Mouse (Mus musculus) CH12.LX (cell line): ENCODE results near the gene Gja8. TPM values are rescaled to one million over a fixed set of nuclear protein-coding genes. Genes with fewer than 3 reads are reported as not detected.
A peak's percentile ranks its signal among the peaks of the same experiment; 100 is the strongest.

ENCODE experiments used
- DNase-seq: peaks from one replicate; pipeline ENCODE4 v3.0.0-alpha.2; 2013; ENCODE audit errors: extremely low read depth
- H3K27ac ChIP-seq: 2 replicates; pipeline ENCODE4 v1.5.1; 2012; ENCODE audit warnings: low read depth, mild to moderate bottlenecking, control low read depth, moderate library complexity; ENCODE audit not compliant: insufficient read depth
- H3K27me3 ChIP-seq: replicated peaks from 2 replicates; pipeline ENCODE3; 2012; ENCODE audit warnings: inconsistent platforms
- H3K36me3 ChIP-seq, 2 experiments: replicated peaks in 1 of 2; 2 replicates each; pipeline versions ENCODE3 to v1.6.1; 2012; ENCODE audit warnings: inconsistent platforms in 1 of 2, low read length in 1 of 2, mild to moderate bottlenecking in 1 of 2, mixed read lengths in 1 of 2, moderate library complexity in 1 of 2; ENCODE audit not compliant: control insufficient read depth in 1 of 2, insufficient read depth in 1 of 2
- H3K4me1 ChIP-seq, 2 experiments: 2 replicates each; pipeline ENCODE4 v1.6.1; 2012; ENCODE audit warnings: inconsistent platforms in 1 of 2, moderate library complexity in 1 of 2; ENCODE audit not compliant: insufficient read depth in 2 of 2, control insufficient read depth in 1 of 2
- H3K4me2 ChIP-seq: 2 replicates; pipeline ENCODE4 v1.6.1; 2012; ENCODE audit warnings: low read depth, mild to moderate bottlenecking, control low read depth; ENCODE audit not compliant: poor library complexity, insufficient read depth, severe bottlenecking
- H3K4me3 ChIP-seq, 3 experiments: fragments of 150-350 bp in 1 of 3; sonication (generic) in 1 of 3; replicated peaks in 1 of 3; 2 replicates each; pipeline versions ENCODE3 to v1.5.1; 2011 to 2012; ENCODE audit warnings: low read depth in 2 of 3, low read length in 2 of 3, mild to moderate bottlenecking in 2 of 3, moderate library complexity in 2 of 3, control low read depth in 1 of 3, improper control_type of control experiment in 1 of 3, inconsistent platforms in 1 of 3, mixed read lengths in 1 of 3; ENCODE audit not compliant: poor library complexity in 1 of 3
- H3K79me2 ChIP-seq: replicated peaks from 2 replicates; pipeline ENCODE4 v1.6.1; 2012; ENCODE audit warnings: mild to moderate bottlenecking, moderate library complexity; ENCODE audit not compliant: control insufficient read depth, poor library complexity, insufficient read depth, severe bottlenecking; ENCODE audit errors: extremely low read depth
- H3K9ac ChIP-seq: 2 replicates; pipeline ENCODE4 v1.6.1; 2012; ENCODE audit warnings: low read depth, mild to moderate bottlenecking, control low read depth, moderate library complexity; ENCODE audit not compliant: insufficient read depth
- H3K9me3 ChIP-seq: replicated peaks from 2 replicates; pipeline ENCODE3; 2012; ENCODE audit warnings: low read length, inconsistent platforms, mixed read lengths
- BHLHE40 ChIP-seq: IDR thresholded peaks from 2 replicates; pipeline ENCODE4 v1.6.1; 2011; ENCODE audit warnings: mild to moderate bottlenecking, low read depth, low read length, improper control_type of control experiment
- CHD1 ChIP-seq: IDR thresholded peaks from 2 replicates; pipeline ENCODE4 v1.6.1; 2012; ENCODE audit warnings: low read depth, low read length, improper control_type of control experiment, inconsistent platforms
- CHD2 ChIP-seq: IDR thresholded peaks from 2 replicates; pipeline ENCODE4 v1.6.1; 2011; ENCODE audit warnings: low read length, improper control_type of control experiment
- CTCF ChIP-seq, 2 experiments: IDR thresholded peaks in 1 of 2; conservative IDR thresholded peaks in 1 of 2; 2 replicates each; pipeline ENCODE4 v1.5.1; 2011 to 2012; ENCODE audit warnings: low read depth in 2 of 2, low read length in 2 of 2, improper control_type of control experiment in 1 of 2, inconsistent platforms in 1 of 2, mild to moderate bottlenecking in 1 of 2, moderate library complexity in 1 of 2
- E2F4 ChIP-seq: IDR thresholded peaks from 2 replicates; pipeline ENCODE4 v1.6.1; 2011; ENCODE audit warnings: low read depth, low read length, improper control_type of control experiment; ENCODE audit not compliant: insufficient replicate concordance
- ELF1 ChIP-seq: IDR thresholded peaks from 2 replicates; pipeline ENCODE4 v1.6.1; 2014; ENCODE audit warnings: low read depth, mild to moderate bottlenecking, inconsistent platforms, low read length, improper control_type of control experiment
- EP300 ChIP-seq: IDR thresholded peaks from 2 replicates; pipeline ENCODE4 v1.6.1; 2011; ENCODE audit warnings: low read length, improper control_type of control experiment
- ETS1 ChIP-seq: conservative IDR thresholded peaks from 2 replicates; pipeline ENCODE4 v1.6.1; 2012; ENCODE audit warnings: low read depth, mild to moderate bottlenecking, inconsistent platforms, low read length, improper control_type of control experiment, moderate library complexity
- GABPA ChIP-seq: IDR thresholded peaks from 2 replicates; pipeline ENCODE4 v1.6.1; 2012; ENCODE audit warnings: low read depth, low read length, improper control_type of control experiment, inconsistent platforms; ENCODE audit not compliant: insufficient replicate concordance
- HCFC1 ChIP-seq: IDR thresholded peaks from 2 replicates; pipeline ENCODE4 v1.6.1; 2012; ENCODE audit warnings: low read depth, mild to moderate bottlenecking, inconsistent platforms, low read length, improper control_type of control experiment
- IRF4 ChIP-seq: IDR thresholded peaks from 2 replicates; pipeline ENCODE4 v1.6.1; 2014; ENCODE audit warnings: low read depth, mild to moderate bottlenecking, inconsistent platforms, low read length, improper control_type of control experiment
- JUN ChIP-seq: IDR thresholded peaks from 2 replicates; pipeline ENCODE4 v1.6.1; 2011; ENCODE audit warnings: low read depth, mild to moderate bottlenecking, low read length, improper control_type of control experiment, moderate library complexity; ENCODE audit not compliant: insufficient read depth
- JUND ChIP-seq: conservative IDR thresholded peaks from 2 replicates; pipeline ENCODE4 v1.6.1; 2011; ENCODE audit warnings: low read depth, low read length, improper control_type of control experiment
- KAT2A ChIP-seq: IDR thresholded peaks from 2 replicates; pipeline ENCODE4 v1.6.1; 2012; ENCODE audit warnings: low read length, improper control_type of control experiment, inconsistent platforms; ENCODE audit not compliant: insufficient replicate concordance
- MAFK ChIP-seq: IDR thresholded peaks from 2 replicates; pipeline ENCODE4 v1.6.1; 2011; ENCODE audit warnings: low read length, improper control_type of control experiment; ENCODE audit not compliant: insufficient replicate concordance
- MAX ChIP-seq: IDR thresholded peaks from 2 replicates; pipeline ENCODE4 v1.6.1; 2011; ENCODE audit warnings: low read length, improper control_type of control experiment
- MAZ ChIP-seq: IDR thresholded peaks from 2 replicates; pipeline ENCODE4 v1.6.1; 2012; ENCODE audit warnings: low read depth, mild to moderate bottlenecking, inconsistent platforms, low read length, improper control_type of control experiment, moderate library complexity
- MEF2A ChIP-seq: IDR thresholded peaks from 2 replicates; pipeline ENCODE4 v1.6.1; 2014; ENCODE audit warnings: low read depth, mild to moderate bottlenecking, inconsistent platforms, low read length, improper control_type of control experiment, borderline replicate concordance
- MXI1 ChIP-seq: IDR thresholded peaks from 2 replicates; pipeline ENCODE4 v1.6.1; 2011; ENCODE audit warnings: mild to moderate bottlenecking, low read depth, low read length, improper control_type of control experiment
- MYC ChIP-seq: IDR thresholded peaks from 2 replicates; pipeline ENCODE4 v1.6.1; 2011; ENCODE audit warnings: low read depth, mild to moderate bottlenecking, improper control_type of control experiment, low read length
- NELFE ChIP-seq: IDR thresholded peaks from 2 replicates; pipeline ENCODE4 v1.6.1; 2011; ENCODE audit warnings: low read depth, low read length, improper control_type of control experiment
- NRF1 ChIP-seq: IDR thresholded peaks from 2 replicates; pipeline ENCODE4 v1.6.1; 2014; ENCODE audit warnings: low read depth, mild to moderate bottlenecking, inconsistent platforms, low read length, improper control_type of control experiment, moderate library complexity
- PAX5 ChIP-seq: IDR thresholded peaks from 2 replicates; pipeline ENCODE4 v1.6.1; 2012; ENCODE audit warnings: low read length, inconsistent platforms, mixed read lengths
- POLR2A ChIP-seq: IDR thresholded peaks from 2 replicates; pipeline ENCODE4 v1.6.1; 2011; ENCODE audit warnings: low read depth, mild to moderate bottlenecking, improper control_type of control experiment, low read length
- POLR2AphosphoS2 ChIP-seq: IDR thresholded peaks from 2 replicates; pipeline ENCODE4 v1.6.1; 2011; ENCODE audit warnings: low read depth, low read length, improper control_type of control experiment
- RAD21 ChIP-seq: IDR thresholded peaks from 2 replicates; pipeline ENCODE4 v1.6.1; 2011; ENCODE audit warnings: low read depth, mild to moderate bottlenecking, low read length, improper control_type of control experiment, moderate library complexity
- RCOR1 ChIP-seq: conservative IDR thresholded peaks from 2 replicates; pipeline ENCODE4 v1.6.1; 2012; ENCODE audit warnings: low read depth, mild to moderate bottlenecking, inconsistent platforms, low read length, improper control_type of control experiment
- SIN3A ChIP-seq: IDR thresholded peaks from 2 replicates; pipeline ENCODE4 v1.6.1; 2012; ENCODE audit warnings: low read length, improper control_type of control experiment, inconsistent platforms
- SMC3 ChIP-seq: IDR thresholded peaks from 2 replicates; pipeline ENCODE4 v1.6.1; 2011; ENCODE audit warnings: low read depth, low read length, improper control_type of control experiment
- TBP ChIP-seq: conservative IDR thresholded peaks from 2 replicates; pipeline ENCODE4 v1.6.1; 2011; ENCODE audit warnings: low read depth, low read length, improper control_type of control experiment
- TCF12 ChIP-seq: IDR thresholded peaks from 2 replicates; pipeline ENCODE4 v1.6.1; 2014; ENCODE audit warnings: low read depth, mild to moderate bottlenecking, inconsistent platforms, low read length, improper control_type of control experiment
- UBTF ChIP-seq: IDR thresholded peaks from 2 replicates; pipeline ENCODE4 v1.6.1; 2012; ENCODE audit warnings: low read depth, mild to moderate bottlenecking, inconsistent platforms, low read length, improper control_type of control experiment, moderate library complexity
- USF1 ChIP-seq: IDR thresholded peaks from 2 replicates; pipeline ENCODE4 v1.6.1; 2014; ENCODE audit warnings: low read depth, mild to moderate bottlenecking, inconsistent platforms, low read length, improper control_type of control experiment
- USF2 ChIP-seq: conservative IDR thresholded peaks from 2 replicates; pipeline ENCODE4 v1.6.1; 2011; ENCODE audit warnings: low read depth, low read length, improper control_type of control experiment
- ZC3H11A ChIP-seq: IDR thresholded peaks from 2 replicates; pipeline ENCODE4 v1.6.1; 2012; ENCODE audit warnings: low read depth, mild to moderate bottlenecking, inconsistent platforms, low read length, improper control_type of control experiment
- ZKSCAN1 ChIP-seq: IDR thresholded peaks from 2 replicates; pipeline ENCODE4 v1.6.1; 2012; ENCODE audit warnings: low read depth, inconsistent platforms, low read length, improper control_type of control experiment, borderline replicate concordance
- ZMIZ1 ChIP-seq: IDR thresholded peaks from 2 replicates; pipeline ENCODE4 v1.6.1; 2012; ENCODE audit warnings: low read depth, mild to moderate bottlenecking, inconsistent platforms, low read length, improper control_type of control experiment
- ZNF384 ChIP-seq: IDR thresholded peaks from 2 replicates; pipeline ENCODE4 v1.6.1; 2012; ENCODE audit warnings: low read depth, low read length, improper control_type of control experiment, inconsistent platforms
- dilution Hi-C: fragments of 300-500 bp; cut with MboI; formaldehyde crosslinking; loops from 2 replicates; pipeline ENCODE4 v1.14.3; 2020; ENCODE audit warnings: low sequenced_read_pairs; ENCODE audit not compliant: extremely low pct_unique_long_range_greater_than_20kb, extremely low pct_ligation_motif_present
- in situ Hi-C: fragments of 300-500 bp; cut with MboI; formaldehyde crosslinking; loops from 3 replicates; pipeline ENCODE4 v1.14.3; 2019; ENCODE audit warnings: low sequenced_read_pairs, low pct_ligation_motif_present, low pct_unique_long_range_greater_than_20kb, mixed read lengths
- polyA plus RNA-seq: library from polyadenylated mRNA; unstranded; fragments of >175 nt; gene quantifications from 2 replicates; pipeline ENCODE4 v1.2.1, GENCODE M21; 2012; ENCODE audit warnings: low read depth; ENCODE audit not compliant: insufficient read length
- total RNA-seq, 2 experiments: library from RNA; depleted of rRNA; stranded (reverse); fragments of 300-350 nt in 1 of 2; fragments of >200 nt in 1 of 2; gene quantifications; 2 replicates each; pipeline ENCODE4 v1.2.3; 2012 to 2014

Gene Gja8
- total and polyA plus RNA-seq, 3 experiments: not detected

DNA sequence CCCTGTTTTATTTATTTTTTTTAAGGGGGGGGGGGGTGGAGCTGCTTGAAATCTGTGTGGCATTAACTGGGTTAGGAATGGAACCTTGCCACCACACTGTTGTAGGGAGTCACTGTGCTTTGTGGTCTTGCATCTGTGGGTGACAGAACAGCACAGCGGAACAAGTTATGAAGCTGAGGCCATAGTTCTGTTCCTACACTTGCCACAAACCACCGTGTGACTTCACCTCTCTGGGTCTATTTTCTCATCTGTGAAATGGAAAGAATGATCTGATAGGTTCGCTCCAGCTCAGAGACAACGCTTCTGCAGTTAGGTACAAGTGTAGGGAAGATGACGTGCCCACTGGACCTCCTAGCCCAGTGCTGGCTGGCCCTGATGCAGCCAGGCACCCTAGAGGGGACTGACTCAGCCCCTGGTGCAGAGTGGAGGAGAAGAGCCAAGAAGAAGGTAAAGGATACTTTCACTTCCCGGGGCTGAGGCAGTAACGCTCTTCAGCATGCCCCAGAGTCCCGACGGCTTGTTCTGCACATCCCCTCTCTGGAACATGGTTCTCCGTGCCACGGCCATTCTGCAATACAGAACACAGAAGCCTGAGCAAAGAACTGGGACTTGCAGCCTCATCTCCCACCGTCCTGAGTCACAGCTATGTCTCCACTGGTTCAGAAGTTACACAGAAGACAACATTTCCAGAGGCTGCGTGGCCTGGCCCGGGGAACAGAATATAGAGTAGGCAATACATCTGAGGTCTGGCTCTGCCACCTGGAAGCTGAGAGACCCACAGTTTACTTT, 43.6 kb downstream of the Gja8 start:
- in situ Hi-C loops (no loop called here), dilution Hi-C loops (no loop called here)
- peak; percentile 79 for DNase-seq
- Histone ChIP-seq H3K36me3 (peaks cover 21 to 83% of the 10 kb centered on the region in 2 experiments), H3K4me3 (no peak overlapping the region), H3K9ac (no peak overlapping the region), H3K27ac (peak overlapping the region; percentile 61), H3K27me3 (no peaks in the 10 kb centered on the region), H3K79me2 (no peaks in the 10 kb centered on the region), H3K9me3 (no peaks in the 10 kb centered on the region), H3K4me2 (no peak overlapping the region), H3K4me1 (peaks cover 18 to 36% of the 10 kb centered on the region in 2 experiments)
- 0 out of 2 replicates have a peak, but pooled peaks have one; percentile 29 for TF ChIP-seq MXI1
- no peak for TF ChIP-seq USF1
- peak; percentile 73; the same call in 1 of the 2 replicates for TF ChIP-seq MEF2A
- TF ChIP-seq MAFK: 0 out of 2 replicates have a peak, but pooled peaks have one; percentile 25
- no peak for TF ChIP-seq E2F4
- no peak for TF ChIP-seq GABPA
- no peak for TF ChIP-seq IRF4
- peak; percentile 73 for TF ChIP-seq JUN
- no peak for TF ChIP-seq RAD21
- TF ChIP-seq POLR2AphosphoS2: no peak
- no peak for TF ChIP-seq HCFC1
- no peak for TF ChIP-seq RCOR1
- TF ChIP-seq NRF1: no peak
- no peak for TF ChIP-seq KAT2A
- TF ChIP-seq ZKSCAN1: no peak
- no peak for TF ChIP-seq USF2
- no peak for TF ChIP-seq ZC3H11A
- peak; percentile 94 for TF ChIP-seq ETS1
- 0 out of 2 replicates have a peak, but pooled peaks have one; percentile 32 for TF ChIP-seq UBTF
- no peak for TF ChIP-seq SMC3
- no peak for TF ChIP-seq CHD2
- TF ChIP-seq CHD1: no peak
- TF ChIP-seq ZMIZ1: no peak
- no peak for TF ChIP-seq CTCF (conservative IDR thresholded peaks at IDR 0.05 in 1 of 2, IDR thresholded peaks at IDR 0.05 in 1 of 2; ENCODE audit: low read depth in 2 of 2, low read length in 2 of 2)
- TF ChIP-seq POLR2A: no peak
- TF ChIP-seq ELF1: no peak
- peak; percentile 54 for TF ChIP-seq BHLHE40
- TF ChIP-seq MYC: no peak
- TF ChIP-seq NELFE: no peak
- TF ChIP-seq MAZ: no peak
- peak; percentile 73 for TF ChIP-seq EP300
- no peak for TF ChIP-seq PAX5
- peak; percentile 60; the same call in 1 of the 2 replicates for TF ChIP-seq SIN3A
- TF ChIP-seq JUND: peak; percentile 67; the same call in 1 of the 2 replicates
- 0 out of 2 replicates have a peak, but pooled peaks have one; percentile 10 for TF ChIP-seq ZNF384
- TF ChIP-seq TBP: 0 out of 2 replicates have a peak, but pooled peaks have one; percentile 20
- no peak for TF ChIP-seq MAX
- peak; percentile 50; the same call in 1 of the 2 replicates for TF ChIP-seq TCF12
